Mouse (Mus musculus) small intestine, adult 2 months (tissue): Measurements from ENCODE around the gene Sdad1.

Experiments used
- CTCF ChIP-seq: fragments of 200-500 bp; IDR thresholded peaks from 2 replicates; pipeline ENCODE4 v1.5.1; 2012; ENCODE audit warnings: low read depth, mild to moderate bottlenecking, control low read depth, inconsistent platforms, low read length, moderate library complexity, mixed read lengths; ENCODE audit not compliant: insufficient replicate concordance, insufficient read length; ENCODE audit errors: extremely low read depth
- POLR2A ChIP-seq: fragments of 200-500 bp; IDR thresholded peaks from 2 replicates; pipeline ENCODE4 v1.6.1; 2012; ENCODE audit warnings: low read depth, mild to moderate bottlenecking, control low read depth, inconsistent platforms, low read length, moderate library complexity

DNA sequence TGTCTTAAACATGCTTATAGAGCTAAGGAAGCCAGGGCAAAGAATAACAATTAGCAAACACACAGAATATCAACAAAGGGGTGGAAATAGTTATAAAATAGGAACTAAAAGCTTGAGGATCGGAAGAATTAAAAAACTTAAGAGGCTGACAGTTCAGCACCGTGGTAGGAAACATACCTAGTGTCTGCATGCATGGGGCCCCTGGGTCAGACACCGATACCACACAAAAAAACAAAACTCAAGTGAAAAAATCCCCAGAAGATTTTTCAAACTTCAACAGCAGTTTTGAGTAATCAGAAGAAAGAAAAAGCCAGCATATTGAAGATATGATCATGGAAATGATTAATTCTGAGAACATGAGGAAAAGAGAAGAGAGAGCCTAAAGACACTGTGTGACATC, 26.5 kb upstream of the Sdad1 start:
- TF ChIP-seq CTCF (no peak), POLR2A (no peak)
